Mouse (Mus musculus): ENCODE data around the gene Olfr792. TPM values are rescaled to one million over a fixed set of nuclear protein-coding genes. Genes with fewer than 3 reads are reported as not detected.

Olfr792 gene
- not detected in 2 replicates for polyA plus RNA-seq (2012; rRNA removed)

GRCm38 (mm10) chr10:129538862-129539261 is at the start of gene Olfr792:
TSS of gene Olfr792 (plus strand) at chr10:129539162.

GRCm38 (mm10) chr10:129498192-129498591 is 40.8 kb upstream of the Olfr792 start, which contains the start of gene Olfr790:
TSS of gene Olfr790 (plus strand) at chr10:129498492.

DNA sequence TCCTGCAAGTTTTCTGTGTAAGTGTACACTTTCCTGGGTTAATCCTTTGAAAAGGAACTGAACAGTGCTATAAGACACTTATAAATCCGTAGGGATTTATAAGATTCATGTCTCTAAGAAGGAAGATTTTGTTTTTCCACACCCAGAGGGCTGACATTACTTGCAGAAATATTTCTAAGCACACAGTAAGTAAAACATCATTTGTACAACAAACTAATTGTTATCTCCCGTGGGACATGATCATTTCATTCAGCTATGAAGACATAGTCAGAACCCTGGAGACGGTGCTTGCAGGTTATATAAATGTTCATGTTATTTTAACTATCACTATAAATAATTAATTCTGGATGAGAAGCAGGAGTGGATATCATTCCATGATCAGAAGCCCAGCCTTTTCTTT is 17.5 kb upstream of the Olfr792 start, which contains the start of gene Olfr791:
Olfr791 (plus strand) TSS at position 301 of the 400 bp plus-strand sequence.

DNA sequence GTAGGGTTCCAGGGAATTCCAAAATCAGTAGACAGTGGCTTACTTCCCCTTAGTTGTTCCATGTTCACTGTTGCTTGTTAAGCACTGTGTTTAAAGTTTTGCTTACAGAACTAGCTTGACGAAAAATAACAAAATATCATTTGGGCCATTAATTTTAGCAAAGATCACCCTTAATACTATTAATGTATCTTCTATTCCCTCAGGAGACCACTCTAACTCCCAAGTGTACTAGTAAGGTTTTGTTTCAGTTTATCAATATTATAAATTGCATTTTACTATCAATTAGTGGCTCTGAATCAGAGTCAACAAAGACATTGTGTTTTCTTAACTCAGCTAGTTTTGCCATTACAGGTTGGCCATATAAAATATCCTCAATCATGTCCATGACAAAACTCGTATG is 28.4 kb downstream of the Olfr792 start, which contains the start of gene Olfr794:
Olfr794 (plus strand) TSS at position 301 of the 400 bp plus-strand sequence.

Other genes starting within 250 kb of the Olfr792 start
- not detected in 2 replicates for gene Olfr780, start 221.0 kb upstream of the Olfr792 start, polyA plus RNA-seq (2012; rRNA removed)
- gene Olfr781, start 210.3 kb upstream of the Olfr792 start, polyA plus RNA-seq (2012; rRNA removed), result not detected in 2 replicates
- gene Olfr782, start 190.3 kb upstream of the Olfr792 start, polyA plus RNA-seq (2012; rRNA removed), result not detected in 2 replicates
- 0.03 TPM in 1 of 2 replicates, not detected in the other for gene Olfr784, start 155.1 kb upstream of the Olfr792 start, polyA plus RNA-seq (2012; rRNA removed)
- gene Olfr785, start 133.7 kb upstream of the Olfr792 start, polyA plus RNA-seq (2012; rRNA removed), result not detected in 2 replicates
- gene Olfr786, start 111.9 kb upstream of the Olfr792 start, polyA plus RNA-seq (2012; rRNA removed), result not detected in 2 replicates
- not detected in 2 replicates for gene Olfr787, start 77.3 kb upstream of the Olfr792 start, polyA plus RNA-seq (2012; rRNA removed)
- gene Olfr788, start 68.2 kb upstream of the Olfr792 start, polyA plus RNA-seq (2012; rRNA removed), result not detected in 2 replicates
- gene Olfr789, start 54.4 kb upstream of the Olfr792 start, polyA plus RNA-seq (2012; rRNA removed), result not detected in 2 replicates
- gene Olfr790, start 40.7 kb upstream of the Olfr792 start, polyA plus RNA-seq (2012; rRNA removed), result not detected in 2 replicates
- gene Olfr791, start 17.4 kb upstream of the Olfr792 start, polyA plus RNA-seq (2012; rRNA removed), result not detected in 2 replicates
- gene Olfr794, start 28.5 kb downstream of the Olfr792 start, polyA plus RNA-seq (2012; rRNA removed), result not detected in 2 replicates
- not detected in 2 replicates for gene Olfr796, start 73.4 kb downstream of the Olfr792 start, polyA plus RNA-seq (2012; rRNA removed)
- not detected in 2 replicates for gene Olfr798, start 88.8 kb downstream of the Olfr792 start, polyA plus RNA-seq (2012; rRNA removed)
- gene Olfr799, start 98.3 kb downstream of the Olfr792 start, polyA plus RNA-seq (2012; rRNA removed), result not detected in 2 replicates
- not detected in 2 replicates for gene Olfr800, start 118.5 kb downstream of the Olfr792 start, polyA plus RNA-seq (2012; rRNA removed)
- gene Olfr801, start 134.7 kb downstream of the Olfr792 start, polyA plus RNA-seq (2012; rRNA removed), result not detected in 2 replicates
- not detected in 2 replicates for gene Olfr802, start 149.0 kb downstream of the Olfr792 start, polyA plus RNA-seq (2012; rRNA removed)
- not detected in 2 replicates for gene Olfr803, start 155.1 kb downstream of the Olfr792 start, polyA plus RNA-seq (2012; rRNA removed)
- gene Olfr804, start 164.0 kb downstream of the Olfr792 start, polyA plus RNA-seq (2012; rRNA removed), result not detected in 2 replicates
- gene Olfr805, start 190.2 kb downstream of the Olfr792 start, polyA plus RNA-seq (2012; rRNA removed), result not detected in 2 replicates
- not detected in 2 replicates for gene Olfr806, start 202.8 kb downstream of the Olfr792 start, polyA plus RNA-seq (2012; rRNA removed)
- gene Olfr807, start 218.6 kb downstream of the Olfr792 start, polyA plus RNA-seq (2012; rRNA removed), result not detected in 2 replicates
- not detected in 2 replicates for gene Olfr808, start 226.3 kb downstream of the Olfr792 start, polyA plus RNA-seq (2012; rRNA removed)
- not detected in 2 replicates for gene Olfr809, start 235.5 kb downstream of the Olfr792 start, polyA plus RNA-seq (2012; rRNA removed)